Mouse (Mus musculus): ENCODE measurements around the gene Srsf1.
"Not testable (repeated sequence)": the region's sequence is repeated elsewhere in the genome, so short reads cannot be mapped to it uniquely, and the experiment has no call there.

Srsf1 gene

DNA sequence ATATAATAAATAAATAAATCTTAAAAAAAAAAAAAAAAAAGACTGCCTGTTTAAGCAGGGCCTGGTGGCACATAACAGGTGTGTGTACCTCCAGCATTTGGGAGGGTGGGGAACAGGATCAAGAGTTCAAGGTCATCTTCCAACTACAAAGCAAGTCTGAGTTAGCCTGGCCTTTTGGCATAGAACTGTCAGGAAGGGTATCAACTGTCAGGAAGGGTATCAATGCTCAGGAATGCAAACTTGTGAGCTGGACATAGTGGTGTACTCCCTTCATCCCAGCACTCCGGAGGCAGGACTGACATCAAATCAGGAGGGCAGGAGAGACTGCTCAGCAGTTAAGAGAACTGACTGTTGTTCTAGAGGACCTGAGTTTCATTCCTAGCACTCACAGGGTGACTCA lies 8.1 kb upstream of the Srsf1 start:
- DNase-seq (ENCODE audit: low read depth, low spot score), result no peak

DNA sequence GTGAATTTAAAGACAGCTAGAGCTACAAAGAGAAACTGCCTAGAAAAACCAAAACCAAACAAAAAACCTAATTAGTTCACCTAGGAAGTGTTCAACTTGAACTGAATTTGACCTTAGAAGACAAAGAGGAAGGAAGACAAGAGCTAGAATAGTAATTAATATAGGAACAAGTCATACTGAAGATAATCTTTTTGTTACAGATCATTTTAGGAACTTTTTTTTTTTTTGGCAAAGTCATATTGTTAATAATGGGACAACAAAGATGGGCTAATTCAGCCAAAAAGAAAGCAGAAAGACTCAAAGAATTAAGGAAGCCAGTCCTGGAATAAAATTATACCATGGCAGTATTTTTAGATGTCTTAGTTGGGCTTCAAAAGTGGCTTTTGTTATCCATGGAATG lies 2.9 kb upstream of the Srsf1 start:
- DNase-seq (ENCODE audit: low read depth, low spot score), result no peak

DNA sequence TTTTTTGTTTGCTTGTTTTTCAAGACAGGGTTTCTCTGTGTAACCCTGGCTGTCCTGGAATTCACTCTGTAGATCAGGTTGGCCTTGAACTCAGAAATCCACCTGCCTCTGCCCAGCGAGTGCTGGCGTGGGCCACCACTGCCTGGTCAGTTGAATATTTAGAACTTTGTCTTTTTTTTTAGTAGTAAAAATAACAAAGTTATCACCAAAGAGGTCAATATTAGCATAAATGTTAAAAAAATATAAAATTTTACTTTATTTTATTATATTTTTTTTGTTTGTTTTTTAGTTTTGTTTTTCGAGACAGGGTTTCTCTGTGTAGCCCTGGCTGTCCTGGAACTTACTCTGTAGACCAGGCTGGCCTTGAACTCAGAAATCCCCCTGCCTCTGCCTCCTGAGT lies 2.0 kb upstream of the Srsf1 start:
- DNase-seq (ENCODE audit: low read depth, low spot score), result not testable (repeated sequence)

- DNase-seq (ENCODE audit: low read depth, low spot score), result no peak
Measured at GRCm38 (mm10) chr11:88045878-88046277, 1.3 kb upstream of the Srsf1 start.

DNA sequence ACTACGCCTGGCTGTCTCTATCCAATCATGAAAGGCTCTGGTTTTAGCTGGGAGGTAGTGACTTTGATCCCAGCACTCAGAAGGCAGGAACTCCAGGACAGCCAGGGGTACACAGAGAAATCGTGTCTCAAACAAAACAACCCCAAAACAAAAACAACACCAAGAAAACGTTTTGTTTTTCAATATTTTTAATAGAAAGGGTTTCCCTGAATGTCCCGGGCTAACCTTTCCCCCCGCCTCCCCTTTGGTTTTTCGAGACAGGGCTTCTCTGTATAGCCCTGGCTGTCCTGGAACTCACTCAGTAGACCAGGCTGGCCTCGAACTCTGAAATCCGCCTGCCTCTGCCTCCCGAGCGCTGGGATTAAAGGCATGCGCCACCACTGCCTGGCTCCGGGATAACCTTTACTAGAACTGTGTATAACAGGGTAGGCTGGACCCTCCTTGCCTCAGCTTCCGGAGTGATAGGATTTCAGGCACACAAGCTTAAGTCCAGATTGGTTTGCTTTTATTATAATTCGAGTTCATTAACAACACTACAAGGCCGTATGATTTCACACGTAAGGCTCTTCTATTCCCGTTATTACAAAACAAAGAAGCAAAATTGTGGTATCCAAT lies 743 bp upstream of the Srsf1 start:
- no peak for DNase-seq (ENCODE audit: low read depth, low spot score)

DNA sequence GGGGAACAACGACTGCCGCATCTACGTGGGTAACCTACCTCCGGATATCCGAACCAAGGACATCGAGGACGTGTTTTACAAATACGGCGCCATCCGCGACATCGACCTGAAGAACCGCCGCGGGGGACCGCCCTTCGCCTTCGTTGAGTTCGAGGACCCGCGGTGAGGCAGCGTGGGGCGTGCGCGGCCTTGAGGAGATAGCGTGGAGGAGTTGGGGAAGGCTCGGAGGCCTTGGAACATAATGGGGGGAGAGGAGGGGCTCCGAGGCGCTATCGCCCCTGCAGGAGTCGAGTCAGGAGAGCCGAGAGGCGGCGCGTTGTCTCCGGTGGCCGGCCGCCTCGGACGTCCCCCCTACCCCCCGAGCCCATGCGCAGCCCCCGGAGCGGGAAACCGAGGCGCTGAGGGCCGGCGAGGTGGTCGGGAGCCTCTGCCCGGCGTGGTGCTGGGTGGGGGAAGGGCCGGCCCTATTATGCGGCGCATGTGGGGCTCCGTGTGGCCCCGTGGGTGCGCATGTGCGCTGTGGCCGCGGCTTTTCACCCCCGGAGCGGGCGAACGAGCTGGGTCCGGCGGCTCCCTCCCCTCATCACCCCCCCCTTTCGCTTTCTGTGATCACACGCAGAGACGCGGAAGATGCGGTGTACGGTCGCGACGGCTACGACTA lies 828 bp downstream of the Srsf1 start:
- DNase-seq (ENCODE audit: low read depth, low spot score), result no peak

- no peak for DNase-seq (ENCODE audit: low read depth, low spot score)
Measured at GRCm38 (mm10) chr11:88048961-88049670, 1.9 kb downstream of the Srsf1 start.

- no peak for DNase-seq (ENCODE audit: low read depth, low spot score)
Measured at GRCm38 (mm10) chr11:88049732-88050131, 2.6 kb downstream of the Srsf1 start.

DNA sequence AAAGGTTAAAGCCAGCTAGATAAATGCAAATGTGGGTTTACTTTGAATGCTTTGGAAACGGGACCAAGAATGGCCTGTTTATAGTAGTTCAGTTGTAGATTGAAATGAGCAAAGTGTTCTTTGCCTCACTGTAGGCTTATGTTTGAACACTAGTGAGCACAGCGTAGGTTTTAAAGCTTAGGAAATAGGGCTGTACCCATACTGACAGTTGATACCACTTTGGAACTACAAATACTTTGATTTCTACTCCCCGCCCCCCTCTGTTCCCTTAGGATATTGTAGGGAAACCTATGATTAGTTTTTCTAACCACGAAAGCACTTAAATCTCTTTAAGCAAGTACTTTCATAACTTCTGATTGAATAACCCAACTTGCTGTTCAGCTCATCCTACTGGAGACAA lies 5.5 kb downstream of the Srsf1 start:
- DNase-seq (ENCODE audit: low read depth, low spot score), result no peak

DNA sequence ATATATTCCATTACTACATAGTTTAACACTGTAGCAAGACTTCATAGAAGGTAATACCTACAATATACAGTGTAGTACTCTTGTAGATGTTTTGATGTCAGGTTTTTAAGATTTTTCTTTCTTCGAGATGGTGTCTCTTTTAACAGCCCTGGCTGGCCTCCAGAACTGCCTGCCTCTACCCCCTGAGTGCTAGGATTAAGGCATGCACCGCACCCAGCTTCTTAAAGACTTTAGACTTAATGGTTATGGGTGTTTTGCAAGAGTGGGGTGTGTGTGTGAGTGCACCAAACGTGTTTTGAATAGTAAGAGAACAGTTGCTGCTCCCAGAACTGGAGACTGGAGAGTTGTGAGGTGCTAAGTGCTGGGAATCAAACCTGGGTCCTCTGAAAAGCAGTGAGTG lies 6.6 kb downstream of the Srsf1 start:
- no peak for DNase-seq (ENCODE audit: low read depth, low spot score)

DNA sequence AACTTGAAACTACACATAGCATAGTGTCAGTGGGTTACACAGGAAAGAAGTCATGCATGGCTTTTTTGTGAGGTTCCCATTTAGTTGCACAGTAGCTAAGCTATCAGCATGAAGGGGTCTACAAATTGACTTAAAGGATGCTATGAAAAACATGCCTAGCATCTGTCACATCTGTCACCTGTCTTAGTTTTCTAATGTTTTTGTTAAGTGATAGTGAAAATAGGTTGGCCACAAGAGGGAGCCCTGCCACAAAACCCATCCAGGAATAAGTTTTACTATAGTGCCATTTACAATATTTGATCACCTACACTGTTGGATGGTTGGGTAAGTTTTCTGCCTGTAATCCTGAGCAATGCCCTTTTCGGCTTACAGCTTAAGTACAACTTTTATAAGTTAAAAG lies 7.4 kb downstream of the Srsf1 start:
- DNase-seq (ENCODE audit: low read depth, low spot score), result no peak

GRCm38 (mm10) chr11:88055777-88056176 lies 8.6 kb downstream of the Srsf1 start:
- no peak for DNase-seq (ENCODE audit: low read depth, low spot score)

- no peak for DNase-seq (ENCODE audit: low read depth, low spot score)
Measured at GRCm38 (mm10) chr11:88057788-88058187, 10.6 kb downstream of the Srsf1 start.

GRCm38 (mm10) chr11:88059141-88059540 lies 12.0 kb downstream of the Srsf1 start:
- no peak for DNase-seq (ENCODE audit: low read depth, low spot score)

- DNase-seq (ENCODE audit: low read depth, low spot score), result no peak
Measured at GRCm38 (mm10) chr11:88061892-88062625, 14.9 kb downstream of the Srsf1 start.

DNA sequence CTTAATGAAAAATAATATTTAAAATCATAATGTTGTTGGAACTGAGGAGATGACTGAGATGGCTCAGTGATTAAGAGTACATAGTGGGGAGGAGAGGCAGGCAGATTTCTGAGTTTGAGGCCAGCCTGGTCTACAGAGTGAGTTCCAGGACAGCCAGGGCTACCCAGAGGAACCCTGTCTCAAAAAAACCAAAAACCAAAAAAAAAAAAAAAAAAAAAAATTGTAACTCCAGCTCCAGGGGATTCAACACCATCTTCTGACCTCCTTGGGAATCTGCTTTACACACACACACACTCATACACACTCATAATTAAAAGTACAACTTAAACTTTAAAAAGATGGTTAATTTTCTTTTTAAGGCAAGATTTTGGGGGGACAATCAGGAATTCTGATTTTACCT lies 18.6 kb downstream of the Srsf1 start:
- no peak for DNase-seq (ENCODE audit: low read depth, low spot score)

GRCm38 (mm10) chr11:88067191-88067585 lies 20.0 kb downstream of the Srsf1 start:
- no peak for DNase-seq (ENCODE audit: low read depth, low spot score)

DNA sequence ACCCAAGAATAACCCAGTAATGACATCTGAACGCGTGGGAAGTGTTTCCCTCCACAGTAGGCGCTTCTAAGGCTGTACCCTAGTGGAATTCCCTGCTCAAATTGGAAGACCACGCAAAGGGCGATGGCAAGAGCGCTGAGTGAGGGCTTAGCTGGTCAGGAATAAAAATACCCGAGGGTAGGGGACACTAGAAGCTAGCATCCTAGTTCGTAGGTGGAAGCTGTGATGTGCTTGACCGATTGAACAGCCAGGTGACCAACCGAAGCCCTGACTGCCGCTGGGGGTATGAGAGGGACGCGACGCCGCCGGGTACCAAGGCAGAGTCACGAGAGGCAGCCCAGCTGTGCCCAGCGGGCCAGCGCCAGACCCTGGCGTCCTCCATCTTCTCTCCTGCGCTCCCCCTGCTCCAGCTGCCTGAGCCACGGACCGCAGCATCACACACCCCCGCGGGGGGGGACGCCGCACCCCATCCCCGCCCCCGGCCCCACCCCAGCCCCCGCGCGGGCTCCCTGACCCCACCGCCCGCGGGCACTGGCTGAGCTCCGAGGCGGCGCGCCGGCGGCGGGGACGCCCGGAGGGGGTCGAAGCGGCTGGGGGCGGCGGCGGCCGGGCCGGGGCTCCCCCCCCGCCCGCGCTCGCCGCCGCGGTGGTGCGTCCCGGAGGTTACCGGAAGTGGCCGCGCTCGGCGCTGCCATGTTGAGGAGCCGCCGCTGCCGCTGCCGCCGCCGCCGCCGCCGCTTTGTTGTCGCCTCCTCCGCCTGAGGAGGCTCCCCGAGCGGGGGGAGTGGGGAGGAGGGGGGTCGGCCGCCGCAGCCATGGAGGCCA lies 20.6 kb downstream of the Srsf1 start, which contains the start of gene Vezf1:
Gene Vezf1 (plus strand): TSS at position 694 of the 825 bp plus-strand sequence.
- DNase-seq (ENCODE audit: low read depth, low spot score), result no peak

DNA sequence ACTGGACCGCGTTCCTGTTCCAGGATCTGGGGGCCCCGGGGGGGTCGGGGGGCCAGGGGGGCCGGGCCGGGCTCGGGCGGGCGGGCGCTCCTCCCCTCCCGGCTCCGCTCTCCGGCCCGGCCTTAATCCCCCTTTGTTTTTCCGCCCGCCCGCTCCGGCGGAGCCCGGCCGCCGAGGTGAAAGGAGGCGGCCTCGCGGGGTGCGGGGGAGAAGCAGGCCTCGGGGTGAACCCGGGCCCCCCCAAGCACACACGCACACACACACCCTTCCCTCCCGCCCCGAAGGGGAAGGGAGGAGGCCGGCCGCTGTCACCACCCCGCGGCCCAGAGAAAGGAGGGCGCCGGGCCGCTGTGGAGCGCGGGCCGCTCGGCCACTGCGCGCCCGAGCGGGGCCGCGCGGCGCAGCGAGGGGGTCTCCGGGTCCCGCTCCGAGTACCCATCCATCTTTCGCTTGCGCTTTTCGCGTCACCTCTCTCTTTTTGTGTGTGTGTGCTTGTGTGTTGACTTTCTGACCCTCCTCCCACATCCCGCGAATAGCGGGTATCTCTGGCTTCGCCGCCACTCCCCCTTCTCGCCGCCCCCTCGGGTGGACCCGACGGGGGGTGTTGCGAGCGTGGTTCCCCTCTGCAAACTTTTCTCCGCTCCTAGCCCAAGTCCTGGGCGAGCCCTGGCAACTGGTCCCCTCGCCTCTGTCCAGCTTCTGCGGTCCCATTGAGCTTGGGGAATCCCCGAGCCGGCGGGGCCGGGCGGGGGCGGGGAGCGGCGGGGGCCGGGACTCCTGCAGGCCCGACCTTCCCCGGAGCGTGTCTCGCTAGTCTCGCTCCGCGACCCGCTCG lies 21.5 kb downstream of the Srsf1 start:
- no peak for DNase-seq (ENCODE audit: low read depth, low spot score)

GRCm38 (mm10) chr11:88069246-88069570 lies 22.0 kb downstream of the Srsf1 start:
- no peak for DNase-seq (ENCODE audit: low read depth, low spot score)

DNA sequence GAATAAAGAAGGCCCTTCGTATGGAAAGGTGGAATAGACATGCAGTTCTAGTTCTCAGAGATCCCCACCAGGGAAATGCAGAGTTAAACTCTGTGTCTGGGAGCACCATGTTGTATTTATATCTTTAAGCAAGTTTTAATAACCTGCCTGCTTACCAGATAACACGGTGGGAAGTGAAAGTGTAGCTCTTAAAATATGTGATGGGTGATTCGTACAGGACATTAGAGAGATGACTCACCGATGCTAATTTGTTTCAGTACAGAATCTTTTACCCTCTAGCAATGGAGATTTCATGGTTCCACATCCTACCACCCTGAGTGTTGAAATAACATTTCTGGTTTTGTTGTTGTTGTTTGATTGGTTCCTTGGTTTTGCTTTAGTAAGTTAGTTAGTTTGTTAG lies 23.2 kb downstream of the Srsf1 start:
- DNase-seq (ENCODE audit: low read depth, low spot score), result no peak
